Mouse (Mus musculus) heart, postnatal 0 days (tissue): Measurements from ENCODE around the gene Gm20219.

ENCODE experiments used
- CTCF ChIP-seq: IDR thresholded peaks from 2 replicates; pipeline ENCODE4 v1.5.1; 2016; ENCODE audit warnings: antibody characterized with exemption, control low read depth, low read depth
- EP300 ChIP-seq: IDR thresholded peaks from 2 replicates; pipeline ENCODE4 v1.6.1; 2016; ENCODE audit warnings: antibody characterized with exemption, low read depth

- TF ChIP-seq CTCF = no peak
- TF ChIP-seq EP300 = no peak
Observed at GRCm38 (mm10) chr17:56583611-56584256, 29.5 kb upstream of the Gm20219 start.
